Mouse (Mus musculus) spleen, adult 2 months (tissue): ENCODE results near the gene Batf3. TPM values are rescaled to one million over a fixed set of nuclear protein-coding genes. Genes with fewer than 3 reads are reported as not detected.
A peak's percentile ranks its signal among the peaks of the same experiment; 100 is the strongest.

Experiments used
- DNase-seq, 2 experiments: peaks; one replicate each; pipeline versions ENCODE4 v3.0.0 to v3.0.0-alpha.2; 2012 to 2021; ENCODE audit warnings: low spot score in 2 of 2, low read depth in 1 of 2
- H3K27ac ChIP-seq: fragments of 200-500 bp; 2 replicates; pipeline ENCODE4 v1.5.1; 2012; ENCODE audit warnings: low read length, inconsistent platforms; ENCODE audit not compliant: insufficient read depth
- H3K27me3 ChIP-seq: fragments of 200-500 bp; 2 replicates; pipeline ENCODE4 v1.6.1; 2012; ENCODE audit warnings: mild to moderate bottlenecking, moderate library complexity, low read length, inconsistent platforms; ENCODE audit not compliant: control insufficient read depth, insufficient read depth
- H3K36me3 ChIP-seq: fragments of 200-500 bp; 2 replicates; pipeline ENCODE4 v1.6.1; 2012; ENCODE audit warnings: mild to moderate bottlenecking, low read length, inconsistent platforms; ENCODE audit not compliant: control insufficient read depth, insufficient read depth
- H3K4me1 ChIP-seq: fragments of 200-500 bp; 2 replicates; pipeline ENCODE4 v1.6.1; 2011; ENCODE audit warnings: inconsistent platforms; ENCODE audit not compliant: control insufficient read depth, insufficient read depth, insufficient read length
- H3K4me3 ChIP-seq: fragments of 200-500 bp; 2 replicates; pipeline ENCODE4 v1.5.1; 2011; ENCODE audit warnings: mild to moderate bottlenecking, inconsistent platforms; ENCODE audit not compliant: insufficient read depth, insufficient read length; ENCODE audit errors: extremely low read depth
- CTCF ChIP-seq: fragments of 200-500 bp; IDR thresholded peaks from 2 replicates; pipeline ENCODE4 v1.5.1; 2011; ENCODE audit warnings: mild to moderate bottlenecking, inconsistent platforms; ENCODE audit not compliant: insufficient read depth, insufficient read length, insufficient replicate concordance; ENCODE audit errors: extremely low read depth
- POLR2A ChIP-seq: fragments of 200-500 bp; IDR thresholded peaks from 2 replicates; pipeline ENCODE4 v1.6.1; 2011; ENCODE audit warnings: low read depth, low read length, inconsistent platforms
- WGBS: fragments of 180-500 bp; shearing (Covaris S2); methylation state at CpG from one replicate; pipeline ENCODE4 v1.1.7; 2018; 5-methylcytosine and 5-hydroxymethylcytosine counted together
- polyA plus RNA-seq: library from polyadenylated mRNA; depleted of rRNA; stranded (reverse); fragments of >200 nt; gene quantifications from 2 replicates; pipeline ENCODE4 v1.2.3, GENCODE M21; 2012

The Batf3 gene
- polyA plus RNA-seq, 1 experiment = 22.7 TPM

DNA sequence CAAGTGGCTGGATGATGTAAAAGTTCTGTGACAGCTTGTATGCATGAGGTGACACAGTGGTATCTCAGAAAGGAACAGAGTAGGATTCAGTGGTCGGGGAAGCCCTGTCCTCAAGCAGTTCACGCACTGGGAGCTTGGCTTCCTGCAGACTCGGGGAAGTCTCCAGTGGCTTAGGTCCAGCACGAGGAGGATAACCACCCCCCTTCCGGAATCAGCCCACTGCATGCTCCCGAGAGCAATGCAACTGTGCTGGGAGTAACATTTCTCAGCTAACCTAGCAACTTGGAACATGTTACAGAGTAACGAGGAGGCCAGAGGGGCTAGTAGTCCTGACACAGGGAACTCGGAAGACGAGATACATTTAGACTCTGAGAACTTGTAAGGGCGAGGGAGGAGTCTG is 9.7 kb downstream of the Batf3 start:
- no peak for TF ChIP-seq POLR2A
- TF ChIP-seq CTCF = no peak
- H3K27me3 ChIP-seq = no peaks in the 10 kb centered on the region
- 69% methylated on average over 10 of the region's 10 CpGs for WGBS
- peaks cover 16% of the 10 kb centered on the region; the same call in 1 of the 2 replicates for H3K4me1 ChIP-seq
- no peak for DNase-seq
- H3K27ac ChIP-seq = no peak overlapping the region
- H3K36me3 ChIP-seq = no peaks in the 10 kb centered on the region
- no peak overlapping the region for H3K4me3 ChIP-seq

DNA sequence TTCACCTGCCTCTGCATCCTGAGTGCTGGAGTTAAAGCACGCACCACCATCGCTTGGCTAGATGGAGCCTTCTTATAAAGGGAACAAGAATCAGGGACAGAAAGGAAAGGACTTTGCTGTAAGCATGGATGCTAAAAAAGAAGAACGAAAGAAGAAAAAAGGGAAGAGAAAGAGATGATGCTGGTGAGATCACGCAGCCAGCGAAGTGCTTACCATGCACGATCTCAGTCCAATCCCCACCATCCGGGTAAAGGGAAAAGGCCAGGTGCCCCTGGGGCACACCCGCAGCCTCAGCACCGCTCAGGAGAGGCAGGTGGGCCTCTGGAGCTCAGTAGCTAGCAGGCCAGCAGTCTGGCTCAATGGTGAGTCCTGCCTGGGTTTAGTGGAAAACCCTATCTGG is 12.3 kb downstream of the Batf3 start:
- 77% methylated on average over 9 of the region's 9 CpGs for WGBS
- DNase-seq = no peak
- no peak overlapping the region for H3K4me3 ChIP-seq
- H3K27me3 ChIP-seq = no peaks in the 10 kb centered on the region
- TF ChIP-seq CTCF (no peak), POLR2A (no peak)
- H3K27ac ChIP-seq = no peak overlapping the region
- no peaks in the 10 kb centered on the region for H3K36me3 ChIP-seq
- H3K4me1 ChIP-seq = peaks cover 16% of the 10 kb centered on the region; the same call in 1 of the 2 replicates

DNA sequence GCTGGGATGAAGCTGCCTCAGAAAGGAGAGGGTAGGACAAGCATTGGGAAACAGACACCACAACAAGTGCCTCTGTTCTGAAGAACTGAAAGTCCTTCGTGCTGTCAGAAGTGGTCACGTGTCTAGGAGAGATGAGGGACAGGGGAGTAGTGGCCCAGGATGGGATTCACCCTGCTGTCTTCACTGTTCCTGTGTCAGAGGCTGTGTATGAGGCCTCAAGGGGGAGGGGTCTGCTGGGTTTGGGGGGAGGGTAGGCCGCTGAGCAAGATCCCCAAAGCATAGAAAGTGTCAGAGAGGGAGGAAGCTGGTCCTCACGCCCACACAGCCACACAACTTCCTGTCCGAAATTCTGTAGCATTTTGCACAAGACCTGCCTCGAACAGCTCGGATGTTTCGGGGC is 13.5 kb downstream of the Batf3 start:
- Histone ChIP-seq H3K4me1 (peaks cover 16% of the 10 kb centered on the region; the same call in 1 of the 2 replicates), H3K27me3 (no peaks in the 10 kb centered on the region), H3K36me3 (no peaks in the 10 kb centered on the region), H3K27ac (peak overlapping the region; percentile 53; the same call in 1 of the 2 replicates), H3K4me3 (no peak overlapping the region)
- no peak for DNase-seq
- no peak for TF ChIP-seq CTCF
- no peak for TF ChIP-seq POLR2A
- WGBS = 4% methylated on average over 8 of the region's 8 CpGs

DNA sequence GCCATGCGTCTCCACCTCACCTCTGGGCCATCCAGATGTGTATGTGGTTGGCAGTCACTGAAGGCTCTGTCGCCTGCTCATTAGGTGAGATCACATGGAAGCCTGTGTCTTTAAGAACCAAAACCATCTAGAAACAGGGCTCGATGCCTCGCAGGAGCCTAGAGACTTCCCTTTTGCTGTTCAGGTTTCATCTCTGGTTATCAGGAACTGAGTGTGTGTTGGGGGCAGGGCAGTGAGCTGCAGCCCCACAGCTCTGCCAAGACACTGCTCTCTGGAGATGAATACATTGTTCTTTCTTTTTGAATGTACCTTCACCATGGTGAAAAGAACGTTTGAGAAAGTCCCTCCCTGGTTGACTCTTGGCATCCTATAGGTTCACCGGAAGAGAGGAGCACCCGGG is 17.2 kb downstream of the Batf3 start:
- no peak for DNase-seq
- Histone ChIP-seq H3K4me1 (peaks cover 16% of the 10 kb centered on the region; the same call in 1 of the 2 replicates), H3K27me3 (no peaks in the 10 kb centered on the region), H3K27ac (peak overlapping the region; percentile 24), H3K4me3 (no peak overlapping the region), H3K36me3 (no peaks in the 10 kb centered on the region)
- TF ChIP-seq CTCF (no peak), POLR2A (no peak)
- 35% methylated on average over 7 of the region's 7 CpGs for WGBS

DNA sequence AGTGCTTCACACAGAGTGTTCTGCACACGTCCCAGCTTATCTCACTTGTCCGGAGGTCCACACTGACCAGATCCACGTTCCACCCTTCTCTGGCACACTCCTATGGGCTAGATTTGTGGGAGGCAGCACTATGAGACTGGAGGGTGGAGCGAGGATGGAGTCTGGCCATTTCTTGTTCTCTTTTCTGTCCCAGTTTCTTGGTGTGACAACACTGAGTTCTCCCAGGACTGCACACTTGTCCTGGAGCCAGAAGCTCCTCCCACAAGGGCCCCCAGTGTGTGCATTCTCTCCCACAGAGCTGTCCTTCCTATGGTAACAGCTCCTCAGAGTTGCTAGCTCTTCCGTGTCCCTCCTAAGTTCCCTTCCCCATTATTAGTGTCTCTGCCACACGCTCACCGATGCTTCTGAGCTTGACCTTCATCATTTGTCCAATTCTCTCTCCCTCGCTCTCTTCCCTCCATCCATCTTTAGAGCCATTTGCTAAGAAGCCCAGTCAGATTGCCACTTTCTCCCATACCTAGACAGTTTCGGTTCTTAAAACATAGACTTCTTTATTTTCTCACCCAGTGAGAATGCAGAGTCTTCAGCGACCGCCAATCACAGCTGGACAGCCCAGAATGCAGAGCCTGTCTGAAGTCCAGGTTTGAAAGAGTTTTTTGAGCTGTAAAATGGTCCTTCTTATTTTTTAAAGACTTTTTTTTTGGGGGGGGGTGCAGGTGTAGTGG is 18.0 kb downstream of the Batf3 start:
- peak overlapping the region; percentile 24 for H3K27ac ChIP-seq
- WGBS = 80% methylated on average over 11 of the region's 11 CpGs
- H3K4me3 ChIP-seq = no peak overlapping the region; the same call in 1 of the 2 replicates
- no peak for TF ChIP-seq CTCF
- no peak for TF ChIP-seq POLR2A
- no peaks in the 10 kb centered on the region for H3K36me3 ChIP-seq
- DNase-seq = no peak
- H3K4me1 ChIP-seq = peaks cover 9% of the 10 kb centered on the region; the same call in 1 of the 2 replicates
- H3K27me3 ChIP-seq = no peaks in the 10 kb centered on the region

DNA sequence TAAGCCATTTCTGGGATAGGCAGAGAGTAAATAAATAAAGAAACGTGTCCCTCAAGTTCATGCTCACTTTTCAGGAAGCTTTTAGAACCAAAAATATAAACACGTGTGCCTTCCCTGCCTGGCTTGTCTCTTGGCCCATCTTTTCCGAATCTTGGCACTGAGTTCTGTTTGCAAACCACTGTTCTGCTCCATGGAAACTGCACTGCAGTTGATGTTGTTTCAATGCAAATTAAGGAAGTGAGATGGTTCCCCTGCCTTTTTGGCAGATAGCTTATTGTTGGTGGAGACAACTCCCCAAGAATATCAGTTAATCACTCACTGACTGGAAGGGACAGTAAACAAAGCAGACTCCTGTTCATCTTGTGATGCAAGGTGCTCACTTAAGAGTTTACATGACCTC is 25.1 kb downstream of the Batf3 start:
- WGBS = 46% methylated on average over 3 of the region's 3 CpGs
- no peak for DNase-seq
- TF ChIP-seq POLR2A = no peak
- TF ChIP-seq CTCF = no peak
- H3K27ac ChIP-seq = no peak overlapping the region
- H3K4me1 ChIP-seq = peaks cover 2% of the 10 kb centered on the region; the same call in 1 of the 2 replicates
- no peak overlapping the region for H3K4me3 ChIP-seq
- H3K36me3 ChIP-seq = no peaks in the 10 kb centered on the region
- H3K27me3 ChIP-seq = no peaks in the 10 kb centered on the region

DNA sequence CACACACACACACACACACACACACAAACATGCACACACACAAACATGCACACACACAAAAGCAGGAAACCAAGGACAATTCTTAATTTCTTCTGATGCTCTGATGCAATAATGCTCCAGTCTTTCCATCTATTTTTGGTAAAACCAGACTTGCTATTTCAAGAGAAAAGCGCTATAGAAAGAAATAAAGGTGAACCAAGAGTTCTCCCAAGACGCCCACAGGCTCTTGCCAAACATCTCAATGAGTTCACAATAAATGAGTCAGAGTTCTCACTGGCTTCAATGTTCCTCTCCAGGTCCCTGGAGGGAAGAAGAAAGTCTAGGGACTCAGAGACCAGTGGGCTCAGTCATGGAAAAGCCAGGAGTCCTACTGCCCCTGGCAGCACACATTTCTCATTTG is 26.0 kb downstream of the Batf3 start:
- Histone ChIP-seq H3K36me3 (no peaks in the 10 kb centered on the region), H3K4me3 (no peak overlapping the region), H3K27me3 (no peaks in the 10 kb centered on the region), H3K4me1 (peaks cover 2% of the 10 kb centered on the region; the same call in 1 of the 2 replicates), H3K27ac (no peak overlapping the region)
- WGBS = 78% methylated on average over 2 of the region's 2 CpGs
- no peak for DNase-seq
- TF ChIP-seq CTCF = no peak
- no peak for TF ChIP-seq POLR2A
